25 mouse cellular contexts compared by ENCODE assay signal in the genomic region with DNA sequence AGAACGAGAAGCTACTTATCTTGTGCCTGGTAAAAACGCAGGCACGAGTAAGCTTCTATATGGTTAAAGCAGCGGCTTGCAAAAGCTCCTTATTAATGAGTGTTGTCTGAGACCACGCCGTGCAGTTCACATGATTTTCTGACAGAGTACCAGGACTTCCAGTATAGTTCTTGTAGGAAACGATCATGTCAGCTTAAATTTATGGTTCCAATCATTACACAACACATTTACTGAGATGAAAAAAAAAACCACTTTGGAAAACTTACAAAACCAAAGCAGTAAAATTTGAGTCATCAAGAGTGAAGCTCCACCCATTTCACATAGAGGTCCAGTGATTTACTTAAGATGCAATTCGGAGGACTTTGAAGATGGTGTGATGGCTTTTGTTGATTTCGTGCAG. TPM values are rescaled to one million over a fixed set of nuclear protein-coding genes. Genes with fewer than 3 reads are reported as not detected.
DNase-seq lines count a peak whose midpoint lies in the region; ATAC-seq and TF ChIP-seq lines count a peak whose summit lies in the region.
"Had no signal": no experiment of that assay in that cellular context is flagged by ENCODE, and none has a peak within 500 bp of the region (broad histone marks: within the 10 kb centered on the region; RNA-seq: fewer than 3 reads in every experiment).

No protein-coding gene starts in this region.

- no peak overlapping the region for H3K9ac ChIP-seq in lung, postnatal 0 days (replicated peaks; ENCODE audit: low read depth)
- H3K9ac ChIP-seq: forebrain, embryonic 13.5 days; limb, embryonic 13.5 days; liver, embryonic 14.5 days had no signal

- TF ChIP-seq EP300 in lung, postnatal 0 days (IDR thresholded peaks at IDR 0.05), result 0 out of 2 replicates have a peak, but pooled peaks have one; percentile 58

- ATAC-seq in lung, postnatal 0 days, result peak; percentile 56; the same call in 1 of the 2 replicates
- ATAC-seq: activated CD4-positive, CD25-positive, alpha-beta regulatory T cell, adult 4 months; forebrain, embryonic 13.5 days; hindbrain, embryonic 16.5 days; intestine, embryonic 16.5 days had no signal

- H3K4me2 ChIP-seq in lung, postnatal 0 days (replicated peaks; ENCODE audit: low read depth, low read length), result no peak overlapping the region
- H3K4me2 ChIP-seq: forebrain, embryonic 13.5 days; heart, embryonic 11.5 days; limb, embryonic 13.5 days; midbrain, embryonic 11.5 days had no signal

- no peaks in the 10 kb centered on the region for H3K27me3 ChIP-seq in lung, postnatal 0 days (replicated peaks; ENCODE audit: insufficient read depth, low read length)
- H3K27me3 ChIP-seq: CH12.LX; forebrain, embryonic 13.5 days; limb, embryonic 13.5 days had no signal

- no peaks in the 10 kb centered on the region for H3K4me1 ChIP-seq in lung, postnatal 0 days (ENCODE audit: insufficient read depth, low read depth, low read length)

- 61% methylated on average over 9 of the region's 9 CpGs for WGBS in lung, postnatal 0 days

- DNase-seq in heart, adult 11 months, result peak; percentile 37
- DNase-seq in heart, postnatal 4 days, result no peak
- peak; percentile 84 for DNase-seq in lung, postnatal 0 days (ENCODE audit: low spot score)
- DNase-seq in lung, postnatal 10 days, result no peak
- peak; percentile 60 for DNase-seq in fibroblast of lung, adult 2 months (ENCODE audit: low read depth)
- DNase-seq in adrenal gland, postnatal 14 days, result no peak
- DNase-seq in cerebellum, adult 9-11 months, result no peak
- DNase-seq: adrenal gland, postnatal 36 days; cerebellum, adult 9-10 months; gastrocnemius, adult 2 months; kidney, postnatal 36 days; layer of hippocampus, postnatal 36 days; thymus, adult 18-20 months; thymus, postnatal 4 days had no signal

- H3K4me3 ChIP-seq in lung, postnatal 0 days (ENCODE audit: low read depth, low read length), result no peak overlapping the region
- H3K4me3 ChIP-seq: forebrain, embryonic 13.5 days; gastrocnemius, adult 2 months; hindbrain, embryonic 10.5 days; limb, embryonic 13.5 days had no signal

- H3K36me3 ChIP-seq in lung, postnatal 0 days (ENCODE audit: insufficient read depth, low read length), result no peaks in the 10 kb centered on the region
- H3K36me3 ChIP-seq: G1E had no signal

- no peaks in the 10 kb centered on the region for H3K9me3 ChIP-seq in lung, postnatal 0 days (ENCODE audit: low read length)
- H3K9me3 ChIP-seq: forebrain, embryonic 13.5 days; G1E; hindbrain, embryonic 10.5 days; limb, embryonic 13.5 days had no signal

- H3K27ac ChIP-seq in lung, postnatal 0 days (ENCODE audit: low read length), result no peak overlapping the region
- H3K27ac ChIP-seq: forebrain, embryonic 13.5 days; gastrocnemius, adult 2 months; hindbrain, embryonic 10.5 days; limb, embryonic 13.5 days; liver, embryonic 14.5 days had no signal

- no peak for TF ChIP-seq CTCF in lung, postnatal 0 days (IDR thresholded peaks at IDR 0.05)

RNA-seq across cellular contexts. Expression of gene Peli2, which starts 53.2 kb away (rescaled TPM):
- total RNA-seq in heart, postnatal 4 days (2021), result 10 to 100 TPM; 12.1 to 12.8 TPM
- 9.6 and 11.7 TPM in 2 replicates for polyA plus RNA-seq in lung, postnatal 0 days (2015; fragmentation: Nextera tagmentation; extraction: Ambion mirVana)
- 25.8 and 33.5 TPM in 2 replicates for total RNA-seq in adrenal gland, postnatal 14 days (2021)
- total RNA-seq: CH12.LX had no signal
- polyA plus RNA-seq: G1E had no signal

Comparison
In these comparisons a context has a peak if more than half of its experiments do, and no peak if none do; other contexts are left out.
1. DNase-seq: peak in heart, adult 11 months (single experiment), lung, postnatal 0 days (single experiment) and fibroblast of lung, adult 2 months (single experiment); none in heart, postnatal 4 days (single experiment), lung, postnatal 10 days (single experiment), adrenal gland, postnatal 14 days (single experiment) and cerebellum, adult 9-11 months (single experiment).